Mouse (Mus musculus) heart, postnatal 36 days (tissue): ENCODE data around the gene Thada. TPM values are rescaled to one million over a fixed set of nuclear protein-coding genes. Genes with fewer than 3 reads are reported as not detected.

ENCODE experiments used
- DNase-seq, 2 experiments: peaks; one replicate each; pipeline ENCODE4 v3.0.0; 2021 to 2022
- intact Hi-C: fragments of 180-260 bp; cut with DNase I; formaldehyde crosslinking; loops from one replicate; pipeline ENCODE4 v1.15.1; 2025
- total RNA-seq, 2 experiments: library from RNA; stranded (reverse); gene quantifications; 2 replicates each; pipeline ENCODE4 v1.2.3; 2021

Thada gene
- total RNA-seq, 2 experiments from 2014 or later, result 7.3 to 9.1 TPM

DNA sequence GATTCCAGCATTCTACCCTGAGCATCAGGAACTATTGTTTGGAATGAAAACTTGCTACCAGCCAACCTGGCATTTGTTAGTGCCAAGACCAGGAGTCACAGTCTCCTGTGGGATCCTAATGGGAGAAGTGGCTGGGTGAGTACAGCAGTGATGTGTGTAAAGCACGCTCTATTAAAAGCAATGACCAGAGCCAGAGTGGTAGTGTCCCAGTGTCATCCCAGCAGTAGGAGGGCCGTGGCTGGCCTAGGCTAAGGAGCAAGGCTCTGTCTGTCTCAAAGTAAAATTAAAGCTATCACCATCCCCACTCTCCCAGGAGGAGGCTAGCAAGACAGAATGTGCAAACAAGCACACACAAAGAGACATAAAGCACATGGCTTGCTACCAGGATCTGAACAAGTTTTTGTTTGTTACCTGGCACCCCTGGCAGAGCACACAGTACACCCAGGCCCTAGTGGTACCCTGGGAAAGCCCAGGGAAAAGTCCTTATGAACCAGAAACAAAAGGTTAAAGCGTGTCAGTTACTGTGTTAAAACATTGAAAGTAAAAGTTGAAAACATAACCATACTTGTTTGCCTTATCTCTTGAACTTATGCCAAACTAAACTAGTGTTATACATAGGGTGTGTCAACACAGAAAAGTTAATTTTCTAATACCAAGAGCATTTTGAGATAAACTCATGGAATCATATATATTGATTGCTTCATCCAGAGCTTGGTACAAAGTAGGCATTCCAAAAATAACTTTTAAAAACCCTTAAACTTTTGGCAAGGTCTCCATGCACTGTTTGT, 199.7 kb downstream of the Thada start:
- intact Hi-C loops, result loop anchor here (2.0 kb wide), 1 partner anchor 118 kb away; no protein-coding TSS in a partner anchor
- peak; percentile 19 to 32 for DNase-seq

GRCm38 (mm10) chr17:84265480-84266130, 200.4 kb downstream of the Thada start:
- peak; percentile 28 to 48 for DNase-seq
- intact Hi-C loops, result loop anchor here (2.0 kb wide), 1 partner anchor 119 kb away; no protein-coding TSS in a partner anchor

GRCm38 (mm10) chr17:84264305-84264704, 201.7 kb downstream of the Thada start:
- DNase-seq, result no peak
- intact Hi-C loops, result loop anchor here (5.0 kb wide), 1 partner anchor 103 kb away; no protein-coding TSS in a partner anchor

DNA sequence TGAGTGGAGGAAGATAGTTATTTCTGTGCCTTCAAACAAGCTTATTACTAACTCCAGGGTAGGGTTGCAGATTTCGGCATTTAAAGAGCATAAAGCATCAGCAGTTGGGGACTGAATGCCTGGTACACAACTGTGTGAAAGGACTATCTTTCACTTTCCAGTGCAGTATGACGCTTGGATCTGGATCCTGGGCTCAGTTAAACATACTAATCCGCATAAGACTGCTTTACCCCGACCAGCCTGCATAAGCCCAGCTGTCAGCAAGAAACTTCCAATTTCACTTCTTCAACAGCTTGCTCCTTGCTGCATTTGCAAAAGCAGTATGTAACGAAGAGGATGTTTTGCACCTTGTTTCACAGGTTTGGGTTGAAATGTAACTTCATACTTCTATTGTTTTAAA, 202.4 kb downstream of the Thada start:
- DNase-seq, result no peak
- intact Hi-C loops, result loop anchor here (5.0 kb wide), 1 partner anchor 104 kb away; no protein-coding TSS in a partner anchor

- intact Hi-C loops, result loop anchor here (5.0 kb wide), 1 partner anchor 105 kb away; no protein-coding TSS in a partner anchor
- no peak for DNase-seq
Measured at GRCm38 (mm10) chr17:84262325-84262979, 203.6 kb downstream of the Thada start.

- no peak for DNase-seq
- intact Hi-C loops, result loop anchor here (5.0 kb wide), 1 partner anchor 106 kb away; no protein-coding TSS in a partner anchor
Measured at GRCm38 (mm10) chr17:84261010-84261409, 205.0 kb downstream of the Thada start.

GRCm38 (mm10) chr17:84260226-84260625, 205.8 kb downstream of the Thada start:
- no peak for DNase-seq

DNA sequence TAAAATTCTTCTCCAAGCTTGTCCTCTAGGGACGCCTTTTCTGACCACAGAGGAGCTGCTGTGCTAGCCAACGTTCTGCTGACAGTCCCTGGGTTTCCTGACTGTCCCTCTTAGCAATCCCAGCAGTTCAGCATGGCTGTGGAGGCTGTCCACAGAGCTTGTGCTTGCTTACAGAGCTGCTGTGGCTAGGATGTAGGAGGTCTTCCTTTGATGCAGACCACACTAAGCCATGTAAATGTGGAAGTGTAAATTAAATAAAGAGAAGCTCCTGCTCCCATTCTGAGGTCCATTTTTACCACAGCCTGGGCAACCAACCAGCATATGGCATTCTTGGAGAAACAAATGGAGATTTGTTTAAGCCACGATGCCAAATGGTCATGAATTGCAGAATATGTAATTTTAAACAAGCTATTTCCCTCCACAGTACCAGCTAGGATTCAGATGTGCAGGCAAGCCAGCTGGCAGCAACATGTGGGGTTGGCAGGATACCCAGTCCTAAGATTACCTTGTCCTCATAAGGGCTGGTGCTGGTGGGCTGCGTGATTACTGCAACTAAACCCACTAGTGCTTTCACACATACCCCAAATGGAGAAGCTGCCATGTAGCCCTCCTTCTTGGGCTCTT, 207.3 kb downstream of the Thada start:
- peak in 1 of 2 experiments; percentile 41 for DNase-seq
- intact Hi-C loops, result no loop called here

More at GRCm38 (mm10) chr17:84260226-84260625, 205.8 kb downstream of the Thada start:
- intact Hi-C loops, result loop anchor here (5.0 kb wide), 1 partner anchor 107 kb away; no protein-coding TSS in a partner anchor

- no peak for DNase-seq
- intact Hi-C loops, result no loop called here
Measured at GRCm38 (mm10) chr17:84257927-84258532, 208.0 kb downstream of the Thada start.

DNA sequence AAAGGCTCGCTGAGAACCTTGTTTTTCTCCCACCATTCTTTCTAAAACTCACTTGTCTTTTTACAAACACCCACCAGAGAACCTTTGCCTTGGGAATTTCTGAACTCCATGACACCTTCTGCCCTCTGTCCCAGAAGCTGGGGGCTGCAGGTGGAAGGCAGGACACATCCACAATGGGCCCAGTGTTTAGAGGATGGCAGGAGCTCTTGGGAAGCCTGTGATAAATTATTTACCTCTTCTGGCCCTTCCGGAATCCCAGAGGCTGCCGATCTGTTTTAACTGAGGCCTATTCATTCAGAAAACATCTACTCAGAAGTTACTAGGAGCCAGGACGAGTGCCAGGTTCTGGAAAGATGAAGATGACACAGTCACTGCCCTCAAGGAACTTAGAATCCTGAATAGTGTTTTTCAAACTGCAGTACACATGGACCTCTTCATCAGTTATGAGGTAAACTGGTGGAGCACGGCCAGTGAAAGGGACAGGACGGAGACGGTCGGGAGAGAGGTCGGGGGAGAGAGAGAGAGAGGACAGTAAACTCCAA, 209.7 kb downstream of the Thada start:
- intact Hi-C loops, result no loop called here
- DNase-seq, result no peak

GRCm38 (mm10) chr17:84255841-84256240, 210.2 kb downstream of the Thada start:
- no peak for DNase-seq
- intact Hi-C loops, result no loop called here

DNA sequence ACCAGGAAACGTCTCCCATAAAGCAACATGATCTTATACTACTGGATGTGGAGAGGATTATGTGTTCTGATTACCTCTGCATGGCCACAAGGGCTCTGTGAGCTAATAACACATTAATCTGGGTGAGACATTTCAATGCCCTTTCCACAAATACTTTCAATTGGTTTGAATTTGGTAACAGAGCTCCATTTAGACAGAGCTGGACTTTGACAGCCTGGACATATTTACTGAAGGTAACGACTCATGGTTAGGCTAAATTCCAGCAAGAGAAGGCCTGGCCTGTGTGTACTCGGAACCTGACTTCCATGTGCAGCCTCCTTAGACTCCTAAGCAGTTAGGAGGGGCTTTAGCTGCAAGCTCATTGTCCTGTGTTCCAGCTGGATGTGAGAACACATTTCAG, 214.6 kb downstream of the Thada start:
- intact Hi-C loops, result no loop called here
- DNase-seq, result no peak

DNA sequence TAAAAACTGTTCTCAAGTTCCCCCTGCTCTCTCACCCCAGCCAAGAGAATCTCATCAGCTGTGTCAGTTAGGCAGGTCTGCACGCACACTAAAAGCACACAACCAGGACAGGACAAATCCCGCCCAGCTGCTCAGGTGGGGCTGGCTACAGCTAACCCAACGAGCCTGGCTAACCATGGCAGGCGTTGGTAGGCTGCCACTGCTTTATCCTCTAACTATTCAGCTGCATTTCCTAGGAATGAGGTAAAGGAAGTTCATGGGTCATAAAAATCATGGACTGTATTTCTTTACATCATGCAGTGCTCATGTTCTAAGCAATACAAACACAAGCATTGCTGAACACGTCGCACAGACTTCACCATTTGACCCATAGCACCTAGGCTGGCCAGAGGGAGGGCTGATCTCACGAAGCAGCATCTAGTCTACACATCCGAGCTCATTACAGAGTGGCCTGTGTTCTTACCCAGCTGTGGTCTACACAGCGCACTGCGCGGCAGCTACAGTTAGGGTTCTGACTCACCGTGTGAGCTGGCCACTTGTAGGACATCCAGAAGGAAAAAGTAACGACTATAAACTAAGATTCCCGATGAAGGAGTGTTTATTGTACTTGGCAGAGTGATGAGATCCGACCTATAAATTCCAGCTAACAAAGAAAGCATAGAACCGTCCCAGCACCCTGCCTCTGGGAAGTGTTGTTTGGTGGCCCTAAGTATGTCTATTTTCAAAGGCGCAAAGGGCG, 221.7 kb downstream of the Thada start:
- intact Hi-C loops, result no loop called here
- no peak for DNase-seq

DNA sequence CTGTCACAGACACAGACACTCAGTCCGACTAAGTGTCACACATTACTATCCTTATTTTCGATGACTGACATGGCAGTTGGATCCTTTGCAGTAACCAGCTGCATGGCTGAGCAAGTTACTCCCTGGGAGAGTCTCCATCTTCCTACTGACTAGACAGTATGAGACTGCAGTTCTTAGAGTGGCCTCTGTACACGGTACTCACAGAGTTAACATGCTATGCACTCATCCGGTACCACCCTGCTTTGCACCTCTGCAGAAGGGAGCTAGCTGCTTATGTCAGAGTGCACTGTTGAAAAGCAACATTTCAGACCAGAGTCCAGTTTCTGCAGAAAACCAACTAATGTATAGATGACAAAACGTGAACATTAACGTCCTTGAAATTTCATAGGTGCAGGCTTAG, 222.2 kb downstream of the Thada start:
- no peak for DNase-seq
- intact Hi-C loops, result no loop called here

GRCm38 (mm10) chr17:84241308-84241957, 224.6 kb downstream of the Thada start:
- no peak for DNase-seq
- intact Hi-C loops, result no loop called here

DNA sequence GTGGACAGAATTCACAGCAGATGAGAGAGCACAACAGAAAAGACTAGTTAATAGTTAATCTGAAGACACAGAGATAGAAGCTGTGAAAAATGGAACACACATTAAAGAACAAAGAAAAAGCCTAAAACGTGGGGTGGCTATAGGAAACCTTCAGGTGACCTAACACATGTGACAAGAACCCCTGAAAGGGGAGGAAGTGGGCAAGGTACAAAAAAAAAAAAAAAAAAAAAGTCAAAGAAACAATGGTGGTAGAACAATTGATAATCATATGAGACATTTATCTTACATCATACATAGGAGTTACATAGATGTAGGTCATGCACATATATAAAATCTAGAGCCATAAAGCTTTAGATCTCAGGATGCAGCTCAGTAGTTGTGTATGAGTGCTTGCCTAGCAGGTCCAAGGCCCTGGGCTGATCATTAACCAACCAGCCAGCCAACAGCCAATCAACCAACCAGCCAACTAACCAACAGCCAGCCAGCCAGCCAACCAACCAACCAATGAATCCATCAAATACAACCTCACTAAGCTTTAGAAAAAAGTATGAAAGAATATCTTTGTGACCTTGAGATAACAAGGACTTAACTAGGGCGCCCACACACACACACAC, 226.2 kb downstream of the Thada start:
- no peak for DNase-seq
- intact Hi-C loops, result no loop called here

DNA sequence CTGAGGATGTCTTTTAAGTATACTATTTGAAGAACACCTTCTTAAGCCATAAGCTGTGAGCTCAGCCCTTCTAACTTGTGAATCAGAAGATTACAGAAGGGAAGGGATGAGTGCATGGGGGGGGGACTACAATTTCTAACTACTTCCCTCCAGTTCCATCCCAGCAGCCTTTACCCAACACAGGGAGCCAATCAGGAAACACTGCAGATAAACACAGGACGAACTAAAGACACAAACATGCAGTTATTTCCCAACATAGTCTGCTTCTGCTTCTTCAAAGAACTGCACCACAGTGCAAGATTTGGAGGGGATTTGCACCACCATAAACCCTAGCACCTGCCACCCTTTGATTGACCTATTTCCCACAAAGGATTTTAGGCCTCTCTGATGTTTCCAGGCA, 227.8 kb downstream of the Thada start:
- intact Hi-C loops, result no loop called here
- DNase-seq, result no peak
